Mouse (Mus musculus) thymus, adult 2 months (tissue): ENCODE data around the gene Myl4.

Source experiments
- CTCF ChIP-seq: fragments of 200-500 bp; IDR thresholded peaks from 2 replicates; pipeline ENCODE4 v1.5.1; 2012; ENCODE audit warnings: mild to moderate bottlenecking, control low read depth, low read length, moderate library complexity, borderline replicate concordance; ENCODE audit not compliant: control insufficient read depth, poor library complexity, insufficient read depth; ENCODE audit errors: extremely low read depth
- POLR2A ChIP-seq: fragments of 200-500 bp; IDR thresholded peaks from 2 replicates; pipeline ENCODE4 v1.6.1; 2012; ENCODE audit warnings: mild to moderate bottlenecking, low read length, control low read depth, moderate library complexity; ENCODE audit not compliant: control insufficient read depth, poor library complexity, insufficient read depth; ENCODE audit errors: extremely low read depth

DNA sequence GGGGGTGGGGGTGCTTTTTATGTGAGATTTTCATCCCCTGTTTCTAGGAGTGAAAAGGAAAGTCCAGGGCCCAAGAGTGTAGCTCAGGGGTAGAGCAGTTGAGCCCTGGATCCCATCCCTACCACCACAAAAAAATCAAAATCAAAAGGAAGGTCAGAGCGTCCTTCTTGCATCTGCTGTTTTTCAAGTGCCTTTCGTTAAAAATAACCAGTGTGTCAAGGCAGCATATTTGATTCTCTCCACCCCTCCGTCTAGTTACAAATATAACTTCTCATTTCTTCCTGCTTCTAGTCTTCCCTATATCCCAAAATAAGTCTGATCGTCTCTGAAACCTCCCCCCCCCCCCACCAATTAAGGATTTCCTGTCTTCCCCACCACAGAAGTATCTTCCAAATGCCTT lies 7.6 kb downstream of the Myl4 start:
- TF ChIP-seq CTCF (no peak), POLR2A (no peak)
